Mouse (Mus musculus): ENCODE data around the gene Gm17622. TPM values are rescaled to one million over a fixed set of nuclear protein-coding genes. Genes with fewer than 3 reads are reported as not detected.

Gm17622 gene
- polyA plus RNA-seq, 2 experiments: not detected

- ATAC-seq (ENCODE audit: insufficient read depth) (no peak), DNase-seq (ENCODE audit: low read depth in 3 of 3, low spot score in 3 of 3) (no peak)
- no peak overlapping the region for H3K27ac ChIP-seq
- no peaks in the 10 kb centered on the region; the same call in 1 of the 2 replicates for H3K36me3 ChIP-seq (replicated peaks; ENCODE audit: control insufficient read depth, insufficient read depth, low read depth)
- 34% methylated on average over 5 of the region's 5 CpGs for WGBS (ENCODE audit: insufficient replicate concordance)
- no peaks in the 10 kb centered on the region for H3K27me3 ChIP-seq (ENCODE audit: control insufficient read depth, insufficient read depth, low read length)
- no peak overlapping the region for H3K4me2 ChIP-seq (ENCODE audit: low read depth)
- no peak overlapping the region for H3K9ac ChIP-seq (replicated peaks)
- H3K4me3 ChIP-seq (ENCODE audit: insufficient read depth in 1 of 2, low read depth in 2 of 2, low read length in 2 of 2): no peak overlapping the region
- H3K9me3 ChIP-seq (ENCODE audit: control insufficient read depth, low read length): no peaks in the 10 kb centered on the region
- TF ChIP-seq EP300 (IDR thresholded peaks at IDR 0.05; ENCODE audit: low read depth): no peak
- TF ChIP-seq CTCF (IDR thresholded peaks at IDR 0.05; ENCODE audit: low read depth): no peak
- H3K4me1 ChIP-seq (replicated peaks; ENCODE audit: control insufficient read depth in 2 of 2, insufficient read depth in 2 of 2, low read length in 1 of 2): peaks cover 0 to 7% of the 10 kb centered on the region in 2 experiments; a peak in 2 of 4 replicates
Observed at GRCm38 (mm10) chr13:96511893-96512292, 21.4 kb downstream of the Gm17622 start.

DNA sequence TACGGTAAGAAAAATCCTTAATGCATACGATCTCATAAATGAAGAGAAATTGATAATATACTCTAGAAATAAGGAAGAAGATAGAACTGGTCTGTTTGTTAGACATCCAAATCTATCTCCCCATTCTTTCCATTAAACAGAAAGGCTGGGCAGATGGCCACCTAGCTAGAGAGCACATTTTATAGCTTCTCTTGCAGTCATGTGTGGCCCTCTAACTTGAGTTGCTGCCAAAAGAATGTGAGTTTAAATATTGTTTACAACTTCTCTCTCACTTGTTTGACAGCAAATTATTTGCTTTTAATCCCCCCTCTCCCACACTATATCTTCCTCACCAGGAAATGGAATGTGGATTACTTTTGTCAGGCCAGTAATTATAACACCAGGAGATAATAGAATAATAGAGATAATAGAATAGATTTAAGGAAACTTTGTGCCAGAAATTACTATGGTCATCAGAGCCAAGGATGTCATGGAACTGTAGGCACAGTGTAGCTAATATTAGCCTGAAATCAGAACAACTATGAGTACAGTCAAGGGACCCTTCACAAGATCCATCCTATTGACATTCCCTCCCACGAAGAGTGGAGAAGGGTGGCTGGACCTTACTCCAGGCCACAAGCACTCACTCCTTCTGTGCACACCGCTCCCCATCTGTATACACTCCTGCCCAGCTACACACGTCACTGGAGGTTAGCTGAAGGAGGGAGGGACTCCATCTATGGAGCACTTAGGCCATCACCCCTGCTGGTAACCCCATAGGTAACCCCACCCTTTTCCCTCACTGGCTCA is 23.8 kb downstream of the Gm17622 start:
- Histone ChIP-seq H3K4me2 (ENCODE audit: low read depth) (no peak overlapping the region), H3K27me3 (ENCODE audit: control insufficient read depth, insufficient read depth, low read length) (no peaks in the 10 kb centered on the region), H3K9me3 (ENCODE audit: control insufficient read depth, low read length) (no peaks in the 10 kb centered on the region), H3K36me3 (replicated peaks; ENCODE audit: control insufficient read depth, insufficient read depth, low read depth) (no peaks in the 10 kb centered on the region; the same call in 1 of the 2 replicates), H3K4me3 (ENCODE audit: insufficient read depth in 1 of 2, low read depth in 2 of 2, low read length in 2 of 2) (no peak overlapping the region), H3K4me1 (replicated peaks; ENCODE audit: control insufficient read depth in 2 of 2, insufficient read depth in 2 of 2, low read length in 1 of 2) (peaks cover 0 to 7% of the 10 kb centered on the region in 2 experiments; a peak in 2 of 4 replicates), H3K27ac (no peak overlapping the region), H3K9ac (replicated peaks) (no peak overlapping the region)
- TF ChIP-seq CTCF (IDR thresholded peaks at IDR 0.05; ENCODE audit: low read depth) (no peak), EP300 (IDR thresholded peaks at IDR 0.05; ENCODE audit: low read depth) (no peak)
- ATAC-seq (ENCODE audit: insufficient read depth) (no peak), DNase-seq (ENCODE audit: low read depth in 3 of 3, low spot score in 3 of 3) (no peak)
- 83% methylated on average over 5 of the region's 5 CpGs for WGBS (ENCODE audit: insufficient replicate concordance)

- Histone ChIP-seq H3K27ac (no peak overlapping the region), H3K36me3 (replicated peaks; ENCODE audit: control insufficient read depth, insufficient read depth, low read depth) (no peaks in the 10 kb centered on the region; the same call in 1 of the 2 replicates), H3K9me3 (ENCODE audit: control insufficient read depth, low read length) (no peaks in the 10 kb centered on the region), H3K4me1 (replicated peaks; ENCODE audit: control insufficient read depth in 2 of 2, insufficient read depth in 2 of 2, low read length in 1 of 2) (peaks cover 0 to 2% of the 10 kb centered on the region in 2 experiments; a peak in 1 of 4 replicates), H3K27me3 (ENCODE audit: control insufficient read depth, insufficient read depth, low read length) (no peaks in the 10 kb centered on the region), H3K4me3 (ENCODE audit: insufficient read depth in 1 of 2, low read depth in 2 of 2, low read length in 2 of 2) (no peak overlapping the region), H3K4me2 (ENCODE audit: low read depth) (no peak overlapping the region), H3K9ac (replicated peaks) (no peak overlapping the region)
- DNase-seq (ENCODE audit: low read depth in 3 of 3, low spot score in 3 of 3) (no peak), ATAC-seq (ENCODE audit: insufficient read depth) (no peak)
- no peak for TF ChIP-seq CTCF (IDR thresholded peaks at IDR 0.05; ENCODE audit: low read depth)
- no peak for TF ChIP-seq EP300 (IDR thresholded peaks at IDR 0.05; ENCODE audit: low read depth)
- WGBS (ENCODE audit: insufficient replicate concordance): 85% methylated on average over 9 of the region's 9 CpGs
Observed at GRCm38 (mm10) chr13:96516249-96516648, 25.7 kb downstream of the Gm17622 start.

GRCm38 (mm10) chr13:96517335-96517734 is 26.8 kb downstream of the Gm17622 start:
- WGBS (ENCODE audit: insufficient replicate concordance): 78% methylated on average over 2 of the region's 2 CpGs
- Histone ChIP-seq H3K36me3 (replicated peaks; ENCODE audit: control insufficient read depth, insufficient read depth, low read depth) (no peaks in the 10 kb centered on the region; the same call in 1 of the 2 replicates), H3K27me3 (ENCODE audit: control insufficient read depth, insufficient read depth, low read length) (no peaks in the 10 kb centered on the region), H3K27ac (no peak overlapping the region), H3K4me3 (ENCODE audit: insufficient read depth in 1 of 2, low read depth in 2 of 2, low read length in 2 of 2) (no peak overlapping the region), H3K9ac (replicated peaks) (no peak overlapping the region), H3K4me2 (ENCODE audit: low read depth) (no peak overlapping the region), H3K4me1 (replicated peaks; ENCODE audit: control insufficient read depth in 2 of 2, insufficient read depth in 2 of 2, low read length in 1 of 2) (no peaks in the 10 kb centered on the region), H3K9me3 (ENCODE audit: control insufficient read depth, low read length) (no peaks in the 10 kb centered on the region)
- TF ChIP-seq CTCF (IDR thresholded peaks at IDR 0.05; ENCODE audit: low read depth) (no peak), EP300 (IDR thresholded peaks at IDR 0.05; ENCODE audit: low read depth) (no peak)
- DNase-seq (ENCODE audit: low read depth in 3 of 3, low spot score in 3 of 3) (no peak), ATAC-seq (ENCODE audit: insufficient read depth) (no peak)

DNA sequence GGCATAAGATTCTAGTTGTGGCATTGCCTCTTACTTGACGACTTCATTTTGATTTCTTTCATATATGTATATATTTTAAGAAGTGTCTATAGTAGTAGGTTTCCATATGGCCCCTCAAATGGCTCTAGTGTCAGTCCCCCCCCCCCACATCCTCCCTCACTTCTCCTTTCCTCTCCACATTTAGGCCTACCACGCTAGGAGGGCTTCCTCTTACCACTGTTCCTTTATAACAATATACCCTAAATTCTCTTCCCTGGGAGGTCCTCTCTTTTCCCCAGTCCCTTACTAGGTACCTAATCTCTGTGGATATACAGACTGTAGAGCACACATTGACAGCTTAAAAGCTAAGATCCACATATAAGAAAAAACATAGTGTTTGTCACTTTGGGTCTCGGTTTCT is 30.8 kb downstream of the Gm17622 start:
- Histone ChIP-seq H3K4me3 (ENCODE audit: insufficient read depth in 1 of 2, low read depth in 2 of 2, low read length in 2 of 2) (no peak overlapping the region), H3K4me2 (ENCODE audit: low read depth) (no peak overlapping the region), H3K9ac (replicated peaks) (no peak overlapping the region), H3K27ac (no peak overlapping the region), H3K36me3 (replicated peaks; ENCODE audit: control insufficient read depth, insufficient read depth, low read depth) (no peaks in the 10 kb centered on the region; the same call in 1 of the 2 replicates), H3K9me3 (ENCODE audit: control insufficient read depth, low read length) (no peaks in the 10 kb centered on the region), H3K4me1 (replicated peaks; ENCODE audit: control insufficient read depth in 2 of 2, insufficient read depth in 2 of 2, low read length in 1 of 2) (no peaks in the 10 kb centered on the region), H3K27me3 (ENCODE audit: control insufficient read depth, insufficient read depth, low read length) (no peaks in the 10 kb centered on the region)
- DNase-seq (ENCODE audit: low read depth in 3 of 3, low spot score in 3 of 3) (no peak), ATAC-seq (ENCODE audit: insufficient read depth) (no peak)
- TF ChIP-seq EP300 (IDR thresholded peaks at IDR 0.05; ENCODE audit: low read depth) (no peak), CTCF (IDR thresholded peaks at IDR 0.05; ENCODE audit: low read depth) (no peak)
- WGBS (ENCODE audit: insufficient replicate concordance): 59% methylated on average over 3 of the region's 3 CpGs
